Mouse (Mus musculus): ENCODE data around the gene Rbms3. TPM values are rescaled to one million over a fixed set of nuclear protein-coding genes. Genes with fewer than 3 reads are reported as not detected.

The Rbms3 gene
- polyA plus RNA-seq, 1 experiment from 2014 or later: not detected

- no peaks in the 10 kb centered on the region for H3K36me3 ChIP-seq (ENCODE audit: inconsistent target)
- H3K4me3 ChIP-seq (ENCODE audit: inconsistent target): no peak overlapping the region
- H3K27ac ChIP-seq: no peak overlapping the region
- H3K79me2 ChIP-seq (ENCODE audit: inconsistent target): no peaks in the 10 kb centered on the region
- 38% methylated on average over 5 of the region's 5 CpGs for WGBS (ENCODE audit: missing documents)
Observed at GRCm38 (mm10) chr9:117571186-117571855, 58.4 kb downstream of the Rbms3 start.

GRCm38 (mm10) chr9:117570240-117570821 is 59.4 kb downstream of the Rbms3 start:
- WGBS (ENCODE audit: missing documents): 97% methylated on average over 7 of the region's 7 CpGs
- Histone ChIP-seq H3K27ac (no peak overlapping the region), H3K36me3 (ENCODE audit: inconsistent target) (no peaks in the 10 kb centered on the region), H3K79me2 (ENCODE audit: inconsistent target) (no peaks in the 10 kb centered on the region), H3K4me3 (ENCODE audit: inconsistent target) (no peak overlapping the region)

- H3K27ac ChIP-seq: no peak overlapping the region
- H3K79me2 ChIP-seq (ENCODE audit: inconsistent target): no peaks in the 10 kb centered on the region
- H3K4me3 ChIP-seq (ENCODE audit: inconsistent target): no peak overlapping the region
- 90% methylated on average over 10 of the region's 10 CpGs for WGBS (ENCODE audit: missing documents)
- no peaks in the 10 kb centered on the region for H3K36me3 ChIP-seq (ENCODE audit: inconsistent target)
Observed at GRCm38 (mm10) chr9:117566293-117566692, 63.4 kb downstream of the Rbms3 start.

GRCm38 (mm10) chr9:117558562-117558961 is 71.2 kb downstream of the Rbms3 start:
- Histone ChIP-seq H3K79me2 (ENCODE audit: inconsistent target) (no peaks in the 10 kb centered on the region), H3K36me3 (ENCODE audit: inconsistent target) (no peaks in the 10 kb centered on the region), H3K27ac (no peak overlapping the region), H3K4me3 (ENCODE audit: inconsistent target) (no peak overlapping the region)
- WGBS (ENCODE audit: missing documents): 93% methylated on average over 5 of the region's 5 CpGs

DNA sequence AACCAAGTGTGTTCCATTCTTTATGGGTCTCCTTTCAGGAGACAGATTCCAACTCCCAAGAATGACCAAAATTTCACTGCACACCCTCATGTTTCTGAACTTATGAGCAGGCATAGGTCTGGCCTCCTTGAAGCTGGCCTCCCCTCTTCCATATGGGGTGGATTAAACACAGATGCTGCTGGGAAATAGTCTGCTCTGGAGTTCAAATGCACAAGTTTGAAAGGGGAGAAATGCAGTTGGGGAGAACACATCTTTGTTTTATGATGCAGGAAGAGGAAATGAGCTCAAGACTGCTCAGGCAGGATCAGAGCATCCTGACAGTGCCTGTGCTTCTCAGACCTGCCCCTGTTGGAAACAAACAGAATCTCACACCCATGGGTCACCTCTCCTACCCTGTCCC is 75.4 kb downstream of the Rbms3 start:
- Histone ChIP-seq H3K36me3 (ENCODE audit: inconsistent target) (no peaks in the 10 kb centered on the region), H3K79me2 (ENCODE audit: inconsistent target) (no peaks in the 10 kb centered on the region), H3K27ac (no peak overlapping the region), H3K4me3 (ENCODE audit: inconsistent target) (no peak overlapping the region)

GRCm38 (mm10) chr9:117529281-117529680 is 100.4 kb downstream of the Rbms3 start:
- no peak overlapping the region for H3K27ac ChIP-seq
- no peak overlapping the region for H3K4me3 ChIP-seq (ENCODE audit: inconsistent target)
- H3K36me3 ChIP-seq (ENCODE audit: inconsistent target): no peaks in the 10 kb centered on the region
- no peaks in the 10 kb centered on the region for H3K79me2 ChIP-seq (ENCODE audit: inconsistent target)
- WGBS (ENCODE audit: missing documents): 86% methylated on average over 2 of the region's 2 CpGs

DNA sequence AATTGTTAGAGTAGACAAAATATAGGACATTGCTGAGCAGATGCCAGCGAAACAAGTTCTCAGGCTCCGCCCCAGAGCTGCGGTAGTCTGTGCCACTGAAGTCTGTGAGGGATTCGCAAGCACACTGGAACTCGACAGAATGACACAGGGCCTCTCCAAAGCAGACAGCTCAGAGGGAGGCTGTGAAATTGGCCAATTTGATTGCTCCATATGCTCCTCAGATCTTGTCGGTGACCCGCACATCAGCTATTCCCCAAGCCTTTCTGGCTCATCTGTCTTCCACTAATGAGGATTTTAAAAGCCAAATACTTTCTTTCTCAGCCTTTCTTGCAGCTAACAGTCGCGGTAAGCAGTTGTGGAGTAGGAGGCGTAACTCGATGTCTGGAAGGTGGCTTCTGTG is 120.8 kb downstream of the Rbms3 start:
- Histone ChIP-seq H3K4me3 (ENCODE audit: inconsistent target) (no peak overlapping the region), H3K79me2 (ENCODE audit: inconsistent target) (no peaks in the 10 kb centered on the region), H3K36me3 (ENCODE audit: inconsistent target) (no peaks in the 10 kb centered on the region), H3K27ac (no peak overlapping the region)
- WGBS (ENCODE audit: missing documents): 89% methylated on average over 11 of the region's 11 CpGs

DNA sequence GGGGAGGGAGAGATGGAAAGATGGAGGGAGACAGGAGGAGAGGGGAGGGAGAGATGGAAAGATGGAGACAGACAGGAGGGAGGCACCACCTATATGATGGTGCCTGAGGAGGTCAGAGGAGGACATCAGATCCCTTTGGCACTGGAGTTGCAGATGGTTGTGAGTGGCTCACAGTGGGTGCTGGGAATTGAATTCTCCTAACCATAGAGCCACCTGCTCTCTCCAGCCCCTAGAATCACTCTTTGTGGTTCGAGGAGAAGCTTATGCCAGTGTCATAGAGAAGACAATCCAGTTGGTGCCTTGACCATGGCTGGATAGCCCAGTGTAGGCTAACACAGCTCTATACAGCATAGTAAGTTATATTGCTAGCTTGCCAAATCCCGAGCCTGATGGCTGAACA is 137.8 kb downstream of the Rbms3 start:
- WGBS (ENCODE audit: missing documents): 67% methylated on average over 2 of the region's 2 CpGs
- H3K4me3 ChIP-seq (ENCODE audit: inconsistent target): no peak overlapping the region

DNA sequence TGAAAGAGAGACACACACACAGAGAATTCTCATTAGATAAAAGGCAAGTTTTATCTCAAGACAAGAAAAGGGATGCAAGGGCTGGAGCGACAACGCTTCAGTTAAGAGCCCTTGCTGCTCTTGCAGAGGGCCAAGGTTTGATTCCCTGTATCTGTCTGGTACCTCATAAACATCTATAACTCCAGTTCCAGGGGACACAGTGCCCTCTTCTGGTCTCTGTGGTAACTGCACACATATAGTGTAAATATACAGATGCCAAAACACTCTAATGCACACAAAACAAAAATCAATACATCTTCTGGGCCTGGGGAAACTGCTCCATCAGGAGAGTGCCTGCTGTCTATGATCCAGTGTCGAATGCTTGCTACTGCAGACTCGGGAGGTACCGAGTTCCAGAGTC is 145.3 kb downstream of the Rbms3 start:
- no peak overlapping the region for H3K27ac ChIP-seq
- no peak overlapping the region for H3K4me3 ChIP-seq (ENCODE audit: inconsistent target)
- H3K79me2 ChIP-seq (ENCODE audit: inconsistent target): no peaks in the 10 kb centered on the region
- 88% methylated on average over 5 of the region's 5 CpGs for WGBS (ENCODE audit: missing documents)
- H3K36me3 ChIP-seq (ENCODE audit: inconsistent target): no peaks in the 10 kb centered on the region

More for the DNA sequence above, 137.8 kb downstream of the Rbms3 start:
- no peak overlapping the region for H3K27ac ChIP-seq
- no peaks in the 10 kb centered on the region for H3K36me3 ChIP-seq (ENCODE audit: inconsistent target)
- H3K79me2 ChIP-seq (ENCODE audit: inconsistent target): no peaks in the 10 kb centered on the region

DNA sequence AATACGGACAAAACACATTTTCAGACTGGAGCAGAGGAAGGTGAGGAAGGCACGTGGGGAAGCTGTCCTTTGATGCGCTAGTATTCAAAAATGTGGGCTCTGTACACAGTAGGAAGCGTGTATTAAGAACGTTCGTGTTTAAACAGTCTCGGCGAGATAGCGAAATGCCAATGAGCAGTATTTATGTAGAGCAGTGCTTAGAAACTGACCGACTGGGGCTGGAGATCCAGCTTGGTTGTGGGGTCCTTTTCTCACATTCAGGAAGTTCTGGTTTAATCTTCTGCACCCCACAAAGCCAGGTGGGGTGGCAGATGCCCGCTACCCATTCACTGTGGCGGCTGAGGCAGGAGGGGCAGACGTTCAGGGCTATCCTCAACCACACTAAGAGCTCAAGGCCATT is 153.0 kb downstream of the Rbms3 start:
- Histone ChIP-seq H3K36me3 (ENCODE audit: inconsistent target) (no peaks in the 10 kb centered on the region), H3K79me2 (ENCODE audit: inconsistent target) (no peaks in the 10 kb centered on the region), H3K27ac (no peak overlapping the region), H3K4me3 (ENCODE audit: inconsistent target) (no peak overlapping the region)
- WGBS (ENCODE audit: missing documents): 87% methylated on average over 13 of the region's 13 CpGs

DNA sequence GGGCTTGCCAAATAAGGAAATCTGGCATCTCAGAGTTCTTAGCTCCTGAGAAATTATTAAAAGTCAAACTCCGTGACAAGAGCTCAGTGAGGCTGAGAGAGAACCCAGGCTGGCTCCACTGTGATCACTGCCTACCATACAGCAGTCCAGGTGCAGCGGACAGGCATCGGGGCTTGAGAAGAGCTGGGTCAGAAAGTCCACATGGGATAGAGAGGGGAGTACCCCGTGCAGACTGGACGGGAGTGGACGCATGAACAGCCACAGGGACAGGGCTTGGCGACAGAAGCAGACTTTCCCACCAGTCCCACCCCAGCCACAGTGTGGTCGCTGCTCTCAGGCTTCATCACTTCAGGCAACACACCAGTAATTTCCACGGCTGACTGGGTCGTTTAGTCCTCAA is 176.9 kb downstream of the Rbms3 start:
- WGBS (ENCODE audit: missing documents): 53% methylated on average over 10 of the region's 10 CpGs

GRCm38 (mm10) chr9:117442611-117443010 is 187.1 kb downstream of the Rbms3 start:
- WGBS (ENCODE audit: missing documents): 97% methylated on average over 7 of the region's 7 CpGs
- no peaks in the 10 kb centered on the region for H3K36me3 ChIP-seq (ENCODE audit: inconsistent target)
- H3K4me3 ChIP-seq (ENCODE audit: inconsistent target): no peak overlapping the region
- no peaks in the 10 kb centered on the region for H3K79me2 ChIP-seq (ENCODE audit: inconsistent target)
- H3K27ac ChIP-seq: no peak overlapping the region

More for the DNA sequence above, 176.9 kb downstream of the Rbms3 start:
- Histone ChIP-seq H3K36me3 (ENCODE audit: inconsistent target) (no peaks in the 10 kb centered on the region), H3K27ac (no peak overlapping the region), H3K4me3 (ENCODE audit: inconsistent target) (no peak overlapping the region), H3K79me2 (ENCODE audit: inconsistent target) (no peaks in the 10 kb centered on the region)

DNA sequence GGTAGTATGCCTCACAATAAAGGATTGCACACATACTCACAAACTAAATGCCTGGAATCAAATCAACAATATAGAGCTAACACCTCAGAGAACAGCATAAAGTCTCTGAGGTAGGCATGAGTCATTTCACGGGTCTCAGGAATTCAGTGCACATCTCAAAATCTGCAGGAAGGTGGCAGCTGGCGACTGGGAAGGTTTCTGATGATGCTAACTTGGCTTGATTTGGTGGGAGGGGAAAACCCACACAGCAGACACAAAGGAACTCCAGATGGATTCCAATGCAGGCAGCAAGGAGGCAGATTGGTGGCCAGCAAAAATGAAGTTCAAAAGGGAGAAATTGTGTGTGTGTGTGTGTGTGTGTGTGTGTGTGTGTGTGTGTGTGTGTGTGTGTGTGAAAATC is 193.9 kb downstream of the Rbms3 start:
- Histone ChIP-seq H3K79me2 (ENCODE audit: inconsistent target) (no peaks in the 10 kb centered on the region), H3K36me3 (ENCODE audit: inconsistent target) (no peaks in the 10 kb centered on the region), H3K27ac (no peak overlapping the region), H3K4me3 (ENCODE audit: inconsistent target) (no peak overlapping the region)
- WGBS (ENCODE audit: missing documents): 78% methylated on average over 2 of the region's 2 CpGs

- Histone ChIP-seq H3K4me3 (ENCODE audit: inconsistent target) (no peak overlapping the region), H3K27ac (no peak overlapping the region), H3K79me2 (ENCODE audit: inconsistent target) (no peaks in the 10 kb centered on the region), H3K36me3 (ENCODE audit: inconsistent target) (no peaks in the 10 kb centered on the region)
- 95% methylated on average over 2 of the region's 2 CpGs for WGBS (ENCODE audit: missing documents)
Observed at GRCm38 (mm10) chr9:117430670-117431069, 199.0 kb downstream of the Rbms3 start.

DNA sequence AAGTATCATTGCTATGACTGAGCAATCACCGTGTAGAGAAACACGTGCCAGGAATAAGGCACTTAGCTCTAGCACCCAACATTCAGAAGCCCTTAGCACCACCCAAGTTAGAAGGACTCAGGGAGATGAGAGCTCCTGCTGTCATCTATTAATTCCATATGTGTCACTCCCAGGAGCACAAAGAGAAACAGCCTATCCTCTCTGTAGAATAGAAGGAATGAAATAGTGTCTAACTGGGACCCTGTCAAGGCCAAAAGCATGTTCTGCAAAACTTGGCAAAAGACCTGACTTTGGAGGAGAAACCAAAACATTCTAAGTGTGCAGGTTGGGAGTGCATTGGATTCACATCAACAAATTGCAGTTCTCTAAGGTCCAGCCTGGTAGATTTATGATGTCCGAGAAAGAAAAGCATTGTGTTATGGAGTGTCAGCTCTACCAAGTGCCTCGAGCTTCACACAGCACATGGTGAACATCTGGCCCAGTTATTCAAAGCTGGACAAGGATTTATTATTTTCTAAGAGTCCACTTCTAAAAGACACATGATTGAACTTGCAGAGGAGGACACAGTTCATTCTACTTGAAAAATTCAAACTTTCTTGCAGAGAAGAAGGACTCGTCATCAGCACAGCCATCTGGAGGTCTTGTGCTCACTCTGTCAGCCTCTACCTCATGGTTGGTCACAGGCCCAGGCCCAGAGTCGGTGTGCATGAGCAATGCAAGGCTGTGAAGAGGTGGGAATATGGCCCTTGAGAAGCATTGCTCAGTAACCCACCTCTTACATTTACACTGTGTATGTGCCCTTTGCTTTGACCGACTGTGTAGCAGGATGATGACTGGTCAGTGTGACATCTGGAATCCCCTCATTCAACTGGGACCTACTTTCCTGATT is 200.3 kb downstream of the Rbms3 start:
- Histone ChIP-seq H3K79me2 (ENCODE audit: inconsistent target) (no peaks in the 10 kb centered on the region), H3K27ac (no peak overlapping the region), H3K36me3 (ENCODE audit: inconsistent target) (no peaks in the 10 kb centered on the region), H3K4me3 (ENCODE audit: inconsistent target) (no peak overlapping the region)
- WGBS (ENCODE audit: missing documents): 89% methylated on average over 7 of the region's 7 CpGs

All from macrophage (primary cell).